Mouse (Mus musculus): Measurements from ENCODE around the gene Oprl1. TPM values are rescaled to one million over a fixed set of nuclear protein-coding genes. Genes with fewer than 3 reads are reported as not detected.

Oprl1 gene
- polyA plus RNA-seq, 1 experiment from 2014 or later: 86.4 TPM

GRCm38 (mm10) chr2:181693339-181694280 lies 21.2 kb upstream of the Oprl1 start, which contains the start of gene Rgs19:
Gene Rgs19, minus strand, starts transcription at chr2:181693977.
- H3K4me2 ChIP-seq: peak within 1 kb of the TSS; percentile 84
- 0 out of 2 replicates have a peak, but pooled peaks cover 2% of the 10 kb centered on the region for H3K36me3 ChIP-seq
- peak; percentile 85 for ATAC-seq (ENCODE audit: low FRiP score, low read depth)
- no peaks in the 10 kb centered on the region for H3K27me3 ChIP-seq
- 1% methylated on average over 71 of the region's 75 CpGs for WGBS
- peak within 1 kb of the TSS; percentile 70 for H3K27ac ChIP-seq (replicated peaks)
- H3K4me3 ChIP-seq: peak within 1 kb of the TSS; percentile 68
- H3K9ac ChIP-seq: peak within 1 kb of the TSS; percentile 81
- H3K9me3 ChIP-seq: no peaks in the 10 kb centered on the region
- peaks cover 31% of the 10 kb centered on the region for H3K4me1 ChIP-seq (replicated peaks)

DNA sequence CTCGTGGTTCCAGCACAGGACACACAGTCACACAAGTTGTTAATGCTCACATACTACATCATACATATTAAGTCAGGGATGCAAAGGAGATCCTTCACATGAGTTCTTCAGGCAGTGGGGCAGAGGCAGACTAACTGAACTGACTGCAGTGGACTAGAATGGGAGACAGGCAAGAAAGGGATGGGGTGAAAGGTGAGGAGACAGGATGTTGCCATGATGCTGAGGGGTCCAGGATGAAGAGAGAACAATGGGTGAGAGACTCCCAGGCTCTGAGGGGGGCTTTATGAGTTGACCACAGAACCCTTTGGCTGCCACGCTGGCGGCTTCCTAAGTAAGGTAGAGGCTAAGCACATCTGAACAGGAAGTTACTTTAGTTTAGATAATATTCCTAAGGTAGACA lies 20.2 kb upstream of the Oprl1 start:
- WGBS: 86% methylated on average over 3 of the region's 3 CpGs
- Histone ChIP-seq H3K4me1 (replicated peaks) (peaks cover 31% of the 10 kb centered on the region), H3K36me3 (no peaks in the 10 kb centered on the region), H3K4me3 (0 out of 2 replicates have a peak overlapping the region, but pooled peaks have one; percentile 68), H3K27ac (replicated peaks) (no peak overlapping the region), H3K27me3 (no peaks in the 10 kb centered on the region), H3K9me3 (no peaks in the 10 kb centered on the region), H3K4me2 (peak overlapping the region; percentile 84), H3K9ac (no peak overlapping the region)
- ATAC-seq (ENCODE audit: low FRiP score, low read depth): no peak

DNA sequence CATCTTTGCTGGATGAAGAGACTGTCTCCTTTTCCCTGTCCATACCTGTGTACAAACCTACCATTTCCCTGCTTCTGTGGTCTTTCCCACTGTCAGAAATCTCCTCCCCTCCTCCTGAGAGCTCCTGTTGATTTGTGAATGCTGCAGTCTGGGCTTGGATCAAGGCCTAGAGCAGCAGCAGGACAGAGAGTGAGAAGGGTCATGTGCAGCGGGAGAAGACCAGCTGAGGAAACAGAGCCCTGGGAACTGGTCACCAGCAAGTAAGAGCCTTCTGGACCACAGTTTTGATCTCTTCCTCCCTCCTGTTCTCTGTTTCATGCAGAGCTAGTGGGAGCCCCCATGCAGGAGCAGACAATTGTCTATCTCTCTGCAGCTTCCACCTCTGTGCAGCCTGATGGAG lies 19.0 kb upstream of the Oprl1 start:
- Histone ChIP-seq H3K4me3 (no peak overlapping the region), H3K4me1 (replicated peaks) (peaks cover 31% of the 10 kb centered on the region), H3K9ac (no peak overlapping the region), H3K36me3 (no peaks in the 10 kb centered on the region), H3K9me3 (no peaks in the 10 kb centered on the region), H3K27ac (replicated peaks) (no peak overlapping the region), H3K27me3 (no peaks in the 10 kb centered on the region), H3K4me2 (no peak overlapping the region)
- 69% methylated on average over 1 of the region's 1 CpGs for WGBS
- ATAC-seq (ENCODE audit: low FRiP score, low read depth): no peak

DNA sequence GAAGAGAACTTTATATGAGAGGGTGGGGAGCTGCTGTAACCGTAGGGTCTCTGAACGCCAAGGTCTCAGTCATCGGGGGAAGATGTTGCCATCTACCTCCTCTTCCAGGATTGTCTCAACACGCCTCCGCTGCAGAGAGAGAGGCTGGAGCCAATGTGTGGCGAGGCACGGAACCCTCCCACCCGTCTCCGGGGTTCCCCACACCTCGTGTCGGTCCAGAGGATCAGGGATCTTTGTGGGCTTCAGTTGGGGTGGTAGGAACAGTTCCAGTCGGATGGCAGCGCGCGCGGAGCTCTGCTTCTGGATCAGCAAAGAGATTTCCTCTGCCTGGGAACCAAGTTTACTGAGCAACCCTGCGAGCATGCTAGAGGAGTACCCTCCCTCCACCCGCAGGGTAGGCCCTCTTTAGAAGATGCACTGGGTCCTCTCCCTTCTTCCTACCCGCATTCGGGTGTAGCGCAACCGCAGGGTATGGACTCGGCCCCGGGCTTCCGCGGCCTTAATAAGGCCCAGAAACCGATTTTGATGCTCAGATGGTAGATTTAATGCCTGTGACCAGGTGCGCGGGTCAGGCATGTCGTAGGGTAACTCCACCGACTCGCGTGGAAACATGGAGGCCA lies 17.9 kb upstream of the Oprl1 start:
- H3K27ac ChIP-seq (replicated peaks): no peak overlapping the region
- WGBS: 78% methylated on average over 33 of the region's 33 CpGs
- H3K9me3 ChIP-seq: no peaks in the 10 kb centered on the region
- ATAC-seq (ENCODE audit: low FRiP score, low read depth): no peak
- no peak overlapping the region for H3K4me3 ChIP-seq
- peaks cover 23% of the 10 kb centered on the region for H3K4me1 ChIP-seq (replicated peaks)
- no peak overlapping the region for H3K9ac ChIP-seq
- H3K4me2 ChIP-seq: no peak overlapping the region
- H3K27me3 ChIP-seq: no peaks in the 10 kb centered on the region
- H3K36me3 ChIP-seq: no peaks in the 10 kb centered on the region

GRCm38 (mm10) chr2:181698241-181698640 lies 16.6 kb upstream of the Oprl1 start, which contains the start of gene Lkaaear1:
Gene Lkaaear1, minus strand, starts transcription at chr2:181698442.
- Histone ChIP-seq H3K36me3 (no peaks in the 10 kb centered on the region), H3K9ac (no peak within 1 kb of the TSS), H3K27ac (replicated peaks) (no peak within 1 kb of the TSS), H3K4me3 (no peak within 1 kb of the TSS), H3K4me1 (replicated peaks) (peaks cover 9% of the 10 kb centered on the region), H3K9me3 (no peaks in the 10 kb centered on the region), H3K4me2 (no peak within 1 kb of the TSS), H3K27me3 (no peaks in the 10 kb centered on the region)
- WGBS: 47% methylated on average over 5 of the region's 5 CpGs
- ATAC-seq (ENCODE audit: low FRiP score, low read depth): no peak

DNA sequence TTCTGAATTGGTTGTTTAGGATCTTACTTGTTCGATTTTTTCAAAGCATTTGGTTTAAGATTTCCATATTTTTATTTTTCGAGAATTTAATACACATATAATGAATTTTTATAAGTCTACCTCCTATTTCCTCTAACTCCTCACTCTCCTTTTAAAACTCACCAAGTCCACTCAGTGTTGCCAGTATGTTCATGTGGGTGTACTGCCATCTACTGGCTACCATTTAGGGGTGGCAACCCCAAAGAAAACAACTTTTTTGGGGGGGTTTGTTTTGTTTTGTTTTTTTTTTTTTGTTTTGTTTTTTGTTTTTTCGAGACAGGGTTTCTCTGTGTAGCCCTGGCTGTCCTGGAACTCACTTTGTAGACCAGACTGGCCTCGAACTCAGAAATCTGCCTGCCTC lies 8.1 kb upstream of the Oprl1 start:
- no peak overlapping the region for H3K4me2 ChIP-seq
- no peaks in the 10 kb centered on the region for H3K27me3 ChIP-seq
- H3K4me1 ChIP-seq (replicated peaks): no peaks in the 10 kb centered on the region
- H3K9ac ChIP-seq: no peak overlapping the region
- no peaks in the 10 kb centered on the region for H3K9me3 ChIP-seq
- WGBS: 37% methylated on average over 4 of the region's 4 CpGs
- no peak for ATAC-seq (ENCODE audit: low FRiP score, low read depth)
- H3K36me3 ChIP-seq: no peaks in the 10 kb centered on the region
- H3K4me3 ChIP-seq: no peak overlapping the region
- no peak overlapping the region for H3K27ac ChIP-seq (replicated peaks)

- Histone ChIP-seq H3K4me2 (peak overlapping the region; percentile 73), H3K27me3 (no peaks in the 10 kb centered on the region), H3K9ac (no peak overlapping the region; the same call in 1 of the 2 replicates), H3K36me3 (peaks cover 3% of the 10 kb centered on the region; the same call in 1 of the 2 replicates), H3K27ac (replicated peaks) (peak overlapping the region; percentile 93), H3K9me3 (no peaks in the 10 kb centered on the region), H3K4me1 (replicated peaks) (peaks cover 51% of the 10 kb centered on the region), H3K4me3 (0 out of 2 replicates have a peak overlapping the region, but pooled peaks have one; percentile 62)
- ATAC-seq (ENCODE audit: low FRiP score, low read depth): peak; percentile 85
- 45% methylated on average over 1 of the region's 1 CpGs for WGBS
These were observed 1.1 kb upstream of the Oprl1 start for GRCm38 (mm10) chr2:181713749-181714148.

DNA sequence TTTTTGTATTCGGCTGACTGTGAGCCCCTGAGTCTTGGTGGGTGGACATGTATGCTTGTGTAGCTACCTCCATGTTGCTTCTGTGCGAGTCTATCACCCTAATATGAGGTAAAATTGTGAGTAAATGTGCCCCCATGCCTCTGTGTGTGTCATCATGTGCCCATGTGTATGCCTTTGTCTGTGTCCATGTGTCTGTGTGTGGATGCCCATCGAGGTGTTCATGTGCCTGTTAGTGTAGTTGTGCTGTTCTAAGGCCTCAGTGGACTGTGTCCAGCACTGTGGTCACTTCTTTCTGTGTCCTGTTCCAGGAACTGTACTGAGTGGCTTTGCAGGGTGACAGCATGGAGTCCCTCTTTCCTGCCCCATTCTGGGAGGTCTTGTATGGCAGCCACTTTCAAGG lies 566 bp downstream of the Oprl1 start:
- H3K4me3 ChIP-seq: peak overlapping the region; percentile 62
- no peaks in the 10 kb centered on the region for H3K27me3 ChIP-seq
- H3K27ac ChIP-seq (replicated peaks): peak overlapping the region; percentile 93
- peaks cover 56% of the 10 kb centered on the region for H3K4me1 ChIP-seq (replicated peaks)
- H3K9me3 ChIP-seq: no peaks in the 10 kb centered on the region
- WGBS: 48% methylated on average over 3 of the region's 3 CpGs
- ATAC-seq (ENCODE audit: low FRiP score, low read depth): 0 out of 2 replicates have a peak, but pooled peaks have one; percentile 1
- H3K4me2 ChIP-seq: peak overlapping the region; percentile 73
- H3K36me3 ChIP-seq: peaks cover 16% of the 10 kb centered on the region
- H3K9ac ChIP-seq: peak overlapping the region; percentile 75

- no peaks in the 10 kb centered on the region for H3K27me3 ChIP-seq
- peaks cover 60% of the 10 kb centered on the region for H3K4me1 ChIP-seq (replicated peaks)
- peak overlapping the region; percentile 62 for H3K4me3 ChIP-seq
- no peak overlapping the region for H3K27ac ChIP-seq (replicated peaks)
- ATAC-seq (ENCODE audit: low FRiP score, low read depth): no peak
- H3K4me2 ChIP-seq: peak overlapping the region; percentile 73
- H3K9me3 ChIP-seq: no peaks in the 10 kb centered on the region
- WGBS: 44% methylated on average over 3 of the region's 3 CpGs
- no peak overlapping the region for H3K9ac ChIP-seq
- peaks cover 16% of the 10 kb centered on the region for H3K36me3 ChIP-seq
These were observed 2.2 kb downstream of the Oprl1 start for GRCm38 (mm10) chr2:181716991-181717390.

- no peaks in the 10 kb centered on the region for H3K27me3 ChIP-seq
- 33% methylated on average over 3 of the region's 3 CpGs for WGBS
- no peak overlapping the region for H3K9ac ChIP-seq
- H3K4me1 ChIP-seq (replicated peaks): peaks cover 39% of the 10 kb centered on the region
- no peak for ATAC-seq (ENCODE audit: low FRiP score, low read depth)
- peaks cover 16% of the 10 kb centered on the region for H3K36me3 ChIP-seq
- H3K9me3 ChIP-seq: no peaks in the 10 kb centered on the region
- no peak overlapping the region for H3K4me2 ChIP-seq
- H3K27ac ChIP-seq (replicated peaks): no peak overlapping the region
- no peak overlapping the region for H3K4me3 ChIP-seq
These were observed 5.2 kb downstream of the Oprl1 start for GRCm38 (mm10) chr2:181720061-181720460.

DNA sequence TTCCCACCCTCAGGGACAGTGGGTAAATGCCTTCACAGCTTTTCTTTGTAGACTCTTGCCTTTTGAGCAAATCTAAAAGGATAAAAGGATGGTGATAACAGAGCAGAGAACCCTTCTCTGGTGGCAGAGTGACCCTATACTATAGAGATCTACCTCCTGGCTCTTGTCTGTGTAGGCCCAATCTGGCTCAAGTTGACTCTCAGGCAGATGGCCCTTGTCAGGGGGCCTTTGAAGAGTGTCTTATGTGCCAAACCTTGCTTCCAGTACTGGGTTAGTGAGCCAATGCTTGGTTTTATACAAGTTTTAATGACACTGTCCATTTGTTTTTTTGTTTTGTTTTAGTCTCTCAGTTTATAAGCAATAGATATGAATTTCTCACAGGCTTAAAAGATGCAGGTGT lies 6.4 kb downstream of the Oprl1 start:
- H3K27me3 ChIP-seq: no peaks in the 10 kb centered on the region
- H3K36me3 ChIP-seq: peaks cover 16% of the 10 kb centered on the region
- no peaks in the 10 kb centered on the region for H3K9me3 ChIP-seq
- peaks cover 30% of the 10 kb centered on the region for H3K4me1 ChIP-seq (replicated peaks)
- H3K4me2 ChIP-seq: no peak overlapping the region
- H3K27ac ChIP-seq (replicated peaks): no peak overlapping the region
- H3K9ac ChIP-seq: no peak overlapping the region
- no peak overlapping the region for H3K4me3 ChIP-seq
- no peak for ATAC-seq (ENCODE audit: low FRiP score, low read depth)

GRCm38 (mm10) chr2:181722213-181722612 lies 7.4 kb downstream of the Oprl1 start:
- 11% methylated on average over 3 of the region's 3 CpGs for WGBS
- Histone ChIP-seq H3K4me2 (no peak overlapping the region), H3K9me3 (no peaks in the 10 kb centered on the region), H3K9ac (no peak overlapping the region), H3K4me3 (no peak overlapping the region), H3K27me3 (no peaks in the 10 kb centered on the region), H3K27ac (replicated peaks) (no peak overlapping the region), H3K4me1 (replicated peaks) (peaks cover 20% of the 10 kb centered on the region), H3K36me3 (peaks cover 16% of the 10 kb centered on the region)
- 0 out of 2 replicates have a peak, but pooled peaks have one; percentile 39 for ATAC-seq (ENCODE audit: low FRiP score, low read depth)

Measured in hindbrain, embryonic 15.5 days (tissue).